Mouse (Mus musculus) hindlimb bud, embryonic 11.5 days (tissue): ENCODE results near the gene Tradd.
"Not testable (repeated sequence)": the region's sequence is repeated elsewhere in the genome, so short reads cannot be mapped to it uniquely, and the experiment has no call there.

Source experiments
- DNase-seq: peaks from one replicate; pipeline ENCODE4 v3.0.0-alpha.2; 2012; ENCODE audit warnings: low read depth, low spot score; ENCODE audit errors: extremely low spot score

Gene Tradd

GRCm38 (mm10) chr8:105252680-105253537 lies 11.5 kb downstream of the Tradd start:
- no peak for DNase-seq

GRCm38 (mm10) chr8:105251954-105252353 lies 12.5 kb downstream of the Tradd start:
- DNase-seq, result no peak

DNA sequence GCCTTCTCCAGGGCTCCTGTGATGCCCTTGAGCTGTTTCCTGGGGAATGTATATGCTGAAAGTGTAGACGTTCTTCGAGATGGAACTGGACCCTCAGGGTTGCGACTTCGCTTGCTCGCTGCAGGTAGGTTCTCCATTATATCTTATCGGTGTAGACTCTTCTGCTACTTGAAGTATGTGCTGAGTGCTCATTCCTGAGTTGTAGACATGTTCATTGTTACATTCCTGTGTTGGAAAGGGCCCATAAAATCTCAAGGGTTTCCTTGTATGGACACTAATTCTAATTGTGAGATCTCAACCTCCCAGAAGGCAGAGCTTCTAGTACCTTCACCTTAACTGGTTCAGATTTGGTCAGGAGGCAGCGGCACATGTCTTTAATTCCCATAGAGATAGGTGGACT lies 23.4 kb downstream of the Tradd start:
- no peak for DNase-seq

DNA sequence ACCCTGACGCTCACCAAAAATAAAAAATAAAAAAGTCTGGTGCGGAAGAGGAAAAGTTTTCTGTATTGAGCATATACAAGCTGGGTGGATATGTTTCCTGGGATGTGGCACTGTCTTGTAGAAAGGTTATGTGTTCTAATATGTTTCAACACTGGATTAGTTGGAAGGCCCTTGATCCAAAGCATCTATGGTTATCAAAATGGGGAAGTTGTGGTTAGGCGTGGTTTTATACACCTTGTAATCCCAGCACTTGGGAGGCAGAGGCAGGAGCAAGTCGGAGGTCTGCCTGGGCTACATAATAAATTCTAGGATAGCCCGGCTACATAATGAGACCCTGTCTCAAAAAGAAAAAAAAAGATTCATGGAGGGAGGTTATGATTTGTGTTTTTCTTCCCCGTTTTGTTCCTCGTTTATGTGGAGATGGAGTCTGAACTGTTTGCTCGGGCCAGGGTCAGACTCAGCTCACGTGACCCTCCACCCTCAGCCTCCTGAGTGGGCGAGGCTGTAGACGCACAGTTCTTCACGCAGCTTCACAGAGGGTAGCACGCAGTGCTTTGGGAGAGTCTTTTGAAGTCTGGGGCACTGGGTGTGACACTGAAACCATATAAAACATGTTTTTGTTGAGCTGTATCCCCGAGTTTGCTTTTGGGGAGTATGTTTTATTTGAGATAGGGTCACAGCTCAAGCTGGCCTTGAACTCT lies 26.8 kb downstream of the Tradd start:
- DNase-seq, result no peak

- no peak for DNase-seq
Observed at GRCm38 (mm10) chr8:105235206-105235605, 29.2 kb downstream of the Tradd start.

GRCm38 (mm10) chr8:105233126-105233935 lies 31.1 kb downstream of the Tradd start:
- no peak for DNase-seq

DNA sequence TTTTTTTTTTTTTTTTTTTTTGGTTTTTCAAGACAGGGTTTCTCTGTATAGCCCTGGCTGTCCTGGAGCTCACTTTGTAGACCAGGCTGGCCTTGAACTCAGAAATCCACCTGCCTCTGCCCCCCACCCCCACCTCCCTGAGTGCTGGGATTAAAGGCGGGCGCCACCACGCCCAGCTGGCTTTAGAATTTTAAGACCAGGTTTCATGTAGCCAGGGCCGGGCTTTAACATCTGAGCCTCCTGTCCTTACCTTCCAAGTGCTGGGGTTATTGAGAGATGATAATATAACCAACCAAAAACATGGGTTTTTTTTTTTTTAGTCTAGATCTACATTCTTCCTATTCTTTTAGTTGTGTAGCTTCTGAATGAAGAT lies 32.1 kb downstream of the Tradd start:
- DNase-seq, result not testable (repeated sequence)

GRCm38 (mm10) chr8:105231503-105232320 lies 32.7 kb downstream of the Tradd start:
- no peak for DNase-seq

DNA sequence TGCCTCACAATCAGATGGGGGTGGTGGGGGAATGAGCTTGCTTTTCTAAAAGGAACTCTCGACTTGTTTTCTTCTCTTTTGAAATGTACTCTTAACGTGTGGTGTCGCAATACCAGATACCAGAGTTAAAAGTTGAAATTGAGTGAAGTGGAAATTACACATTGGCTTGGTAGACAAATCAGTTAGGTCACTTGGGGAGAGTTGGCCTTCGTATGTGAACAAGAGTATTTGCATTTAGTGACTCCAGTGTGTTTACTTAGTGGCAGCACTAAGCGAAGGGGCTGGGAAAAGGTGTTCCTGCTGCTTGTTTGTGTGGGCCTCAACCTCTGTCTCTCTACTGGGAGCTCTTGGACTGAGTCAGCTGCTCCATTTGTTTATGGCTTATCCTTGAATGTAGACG lies 38.5 kb downstream of the Tradd start:
- DNase-seq, result no peak

- DNase-seq, result no peak
Observed at GRCm38 (mm10) chr8:105225272-105225593, 39.2 kb downstream of the Tradd start.

DNA sequence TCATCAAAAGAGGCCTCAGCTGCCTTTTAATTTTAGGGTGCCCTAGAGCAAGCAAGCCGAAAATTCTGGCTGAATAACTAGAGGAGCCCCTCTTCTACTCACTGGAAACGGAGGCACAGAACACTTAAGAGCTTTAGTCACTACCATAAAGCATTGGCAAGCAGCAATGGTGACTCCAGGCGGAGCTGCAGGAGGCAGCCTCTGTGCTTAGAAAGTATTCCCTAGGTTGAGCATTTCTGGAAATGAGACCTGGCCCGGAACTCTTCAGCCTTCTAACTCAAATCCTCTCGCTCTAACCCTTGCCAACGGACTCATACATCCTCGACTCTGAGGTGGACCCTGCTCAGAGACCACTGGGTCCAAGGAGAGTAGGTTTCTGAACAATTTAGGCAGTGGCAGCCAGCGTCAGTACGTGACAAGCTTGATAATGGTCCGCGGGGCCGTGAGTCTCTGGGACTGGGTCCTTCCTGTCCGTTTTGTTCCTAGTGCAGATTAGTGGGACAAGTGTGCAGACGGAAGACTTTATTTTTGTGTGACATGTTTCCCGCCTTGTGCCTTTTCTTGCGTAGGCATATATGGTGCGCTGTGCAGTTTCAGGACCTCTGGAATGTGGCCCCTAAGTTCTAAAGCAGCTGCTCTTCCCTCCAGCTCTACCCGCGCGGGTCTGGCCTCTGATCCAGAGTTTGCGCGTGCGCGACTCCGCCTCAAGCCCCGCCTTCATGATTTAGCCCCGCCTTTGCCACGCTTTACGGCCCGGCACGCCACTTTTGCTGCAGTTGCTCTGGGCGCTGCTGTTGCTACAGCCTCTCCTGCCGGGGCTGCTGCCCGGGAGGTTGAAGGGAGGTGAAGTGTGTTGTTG lies 39.8 kb downstream of the Tradd start, which contains the start of gene D230025D16Rik:
Gene D230025D16Rik, plus strand, starts transcription at position 733 of the 859 bp plus-strand sequence.
- DNase-seq, result peak; percentile 82

DNA sequence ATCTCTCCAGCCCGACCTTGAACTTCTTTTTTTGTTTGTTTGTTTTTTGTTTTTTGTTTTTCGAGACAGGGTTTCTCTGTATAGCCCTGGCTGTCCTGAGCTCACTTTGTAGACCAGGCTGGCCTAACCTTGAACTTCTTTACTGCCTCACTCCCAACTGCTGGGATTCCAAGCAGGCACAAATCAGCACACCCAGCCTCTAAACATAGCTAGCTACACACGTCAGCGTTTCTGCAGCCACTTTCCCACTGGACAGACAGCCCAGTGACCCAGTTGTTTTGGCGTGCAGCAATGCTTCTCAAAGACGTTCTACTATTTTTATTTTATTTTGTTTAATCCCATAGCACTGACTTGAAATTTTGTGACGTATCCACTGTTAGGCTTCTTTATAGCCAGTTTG lies 40.6 kb downstream of the Tradd start:
- no peak for DNase-seq

GRCm38 (mm10) chr8:105217926-105218522 lies 46.4 kb downstream of the Tradd start:
- peak; percentile 46 for DNase-seq

DNA sequence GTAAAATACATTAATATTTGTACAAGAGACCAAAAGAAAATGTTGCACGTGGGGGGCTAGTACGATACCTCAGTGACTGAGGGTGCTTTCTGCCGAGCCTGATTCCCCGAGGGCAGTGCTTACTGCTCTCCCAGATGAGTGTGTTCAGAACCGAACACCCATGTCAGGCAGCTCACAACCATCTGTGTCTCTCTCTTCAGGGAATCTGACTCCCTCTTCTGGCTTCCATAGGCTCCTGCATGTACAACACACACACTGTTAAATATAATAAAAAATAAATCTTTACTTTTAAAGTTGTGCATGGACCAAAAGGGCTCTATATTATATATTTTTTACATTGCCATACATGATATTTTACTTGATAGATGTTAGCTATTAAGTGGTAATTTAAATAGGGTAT lies 50.3 kb downstream of the Tradd start:
- DNase-seq, result no peak

GRCm38 (mm10) chr8:105209153-105210110 lies 55.0 kb downstream of the Tradd start:
- no peak for DNase-seq
